Mouse (Mus musculus) kidney, embryonic 14.5 days (tissue): ENCODE results near the gene Frs2. TPM values are rescaled to one million over a fixed set of nuclear protein-coding genes. Genes with fewer than 3 reads are reported as not detected.

Experiments
- ATAC-seq: fragments of 200-750 bp; cut with Nextera tagmentation; 2 replicates; pipeline ENCODE4 v1.8.0; 2017; ENCODE audit warnings: moderate number of reproducible peaks, mild to moderate bottlenecking, moderate TSS enrichment, moderate library complexity; ENCODE audit not compliant: low FRiP score, low TSS enrichment
- H3K27ac ChIP-seq: fragments of 300-500 bp; sonication (generic); 2 replicates; pipeline ENCODE4 v1.5.1; 2014; ENCODE audit warnings: low read depth, mild to moderate bottlenecking, low read length, moderate library complexity, mixed read lengths
- H3K27me3 ChIP-seq: fragments of 300-500 bp; sonication (generic); 2 replicates; pipeline ENCODE4 v1.6.1; 2014; ENCODE audit warnings: mild to moderate bottlenecking, low read length; ENCODE audit not compliant: control insufficient read depth, insufficient read depth
- H3K36me3 ChIP-seq: fragments of 300-500 bp; sonication (generic); 2 replicates; pipeline ENCODE4 v1.6.1; 2014; ENCODE audit warnings: low read length, mixed read lengths; ENCODE audit not compliant: control insufficient read depth, insufficient read depth
- H3K4me1 ChIP-seq: fragments of 300-500 bp; sonication (generic); 2 replicates; pipeline ENCODE4 v1.6.1; 2014; ENCODE audit warnings: low read length, mixed read lengths; ENCODE audit not compliant: control insufficient read depth, insufficient read depth
- H3K4me2 ChIP-seq: fragments of 300-500 bp; sonication (generic); replicated peaks from 2 replicates; pipeline ENCODE4 v1.6.1; 2014; ENCODE audit warnings: low read depth, mild to moderate bottlenecking, low read length
- H3K4me3 ChIP-seq: fragments of 300-500 bp; sonication (generic); 2 replicates; pipeline ENCODE4 v1.5.1; 2014; ENCODE audit warnings: mild to moderate bottlenecking, low read length
- H3K9ac ChIP-seq: fragments of 300-500 bp; sonication (generic); 2 replicates; pipeline ENCODE4 v1.6.1; 2014; ENCODE audit warnings: low read depth, mild to moderate bottlenecking, low read length, moderate library complexity
- H3K9me3 ChIP-seq: fragments of 300-500 bp; sonication (generic); 2 replicates; pipeline ENCODE4 v1.6.1; 2016; ENCODE audit warnings: low read length; ENCODE audit not compliant: control insufficient read depth
- WGBS: fragments of 180-500 bp; shearing (Covaris S2); extraction: QIAGEN DNeasy Blood & Tissue Kit; methylation state at CpG from one replicate; pipeline ENCODE4 v1.1.7; 2014; 5-methylcytosine and 5-hydroxymethylcytosine counted together
- polyA plus RNA-seq: library from polyadenylated mRNA; unstranded; fragments of >200 nt; fragmentation: Nextera tagmentation; extraction: Ambion mirVana; gene quantifications from 2 replicates; pipeline ENCODE4 v1.2.1, GENCODE M21; 2014

The Frs2 gene
- polyA plus RNA-seq, 1 experiment from 2014 or later: 28.0 TPM

- no peak for ATAC-seq
- no peak overlapping the region for H3K4me3 ChIP-seq
- no peaks in the 10 kb centered on the region for H3K9me3 ChIP-seq
- 92% methylated on average over 7 of the region's 7 CpGs for WGBS
- no peak overlapping the region for H3K9ac ChIP-seq
- no peak overlapping the region for H3K27ac ChIP-seq
- no peaks in the 10 kb centered on the region for H3K27me3 ChIP-seq
- no peaks in the 10 kb centered on the region; the same call in none of the 2 replicates for H3K4me1 ChIP-seq
- H3K4me2 ChIP-seq: no peak overlapping the region
- H3K36me3 ChIP-seq: no peaks in the 10 kb centered on the region
Observed at GRCm38 (mm10) chr10:117120051-117120666, 28.2 kb downstream of the Frs2 start.

GRCm38 (mm10) chr10:117119531-117119930 is 28.8 kb downstream of the Frs2 start:
- 72% methylated on average over 11 of the region's 11 CpGs for WGBS
- Histone ChIP-seq H3K27me3 (no peaks in the 10 kb centered on the region), H3K27ac (no peak overlapping the region), H3K4me1 (no peaks in the 10 kb centered on the region; the same call in none of the 2 replicates), H3K36me3 (no peaks in the 10 kb centered on the region), H3K9me3 (no peaks in the 10 kb centered on the region), H3K4me2 (no peak overlapping the region), H3K4me3 (no peak overlapping the region), H3K9ac (no peak overlapping the region)
- ATAC-seq: no peak

GRCm38 (mm10) chr10:117118421-117118831 is 29.9 kb downstream of the Frs2 start:
- H3K9me3 ChIP-seq: no peaks in the 10 kb centered on the region
- ATAC-seq: no peak

GRCm38 (mm10) chr10:117115652-117116051 is 32.7 kb downstream of the Frs2 start:
- H3K27ac ChIP-seq: no peak overlapping the region
- no peaks in the 10 kb centered on the region for H3K9me3 ChIP-seq
- no peak for ATAC-seq
- H3K4me3 ChIP-seq: no peak overlapping the region
- no peaks in the 10 kb centered on the region; the same call in none of the 2 replicates for H3K4me1 ChIP-seq
- WGBS: 74% methylated on average over 3 of the region's 3 CpGs
- no peaks in the 10 kb centered on the region for H3K36me3 ChIP-seq
- no peak overlapping the region for H3K9ac ChIP-seq
- H3K27me3 ChIP-seq: no peaks in the 10 kb centered on the region
- H3K4me2 ChIP-seq: no peak overlapping the region

More at GRCm38 (mm10) chr10:117118421-117118831, 29.9 kb downstream of the Frs2 start:
- Histone ChIP-seq H3K4me1 (no peaks in the 10 kb centered on the region; the same call in none of the 2 replicates), H3K27me3 (no peaks in the 10 kb centered on the region), H3K4me2 (no peak overlapping the region), H3K27ac (no peak overlapping the region), H3K4me3 (no peak overlapping the region), H3K9ac (no peak overlapping the region), H3K36me3 (no peaks in the 10 kb centered on the region)
- WGBS: 67% methylated on average over 7 of the region's 7 CpGs

- no peak for ATAC-seq
- H3K4me2 ChIP-seq: no peak overlapping the region
- H3K4me1 ChIP-seq: no peaks in the 10 kb centered on the region; the same call in 1 of the 2 replicates
- H3K36me3 ChIP-seq: no peaks in the 10 kb centered on the region
- H3K27me3 ChIP-seq: no peaks in the 10 kb centered on the region
- no peak overlapping the region for H3K27ac ChIP-seq
- 42% methylated on average over 2 of the region's 2 CpGs for WGBS
- no peak overlapping the region for H3K9ac ChIP-seq
- no peaks in the 10 kb centered on the region for H3K9me3 ChIP-seq
- H3K4me3 ChIP-seq: no peak overlapping the region
Observed at GRCm38 (mm10) chr10:117112545-117112944, 35.8 kb downstream of the Frs2 start.

- H3K36me3 ChIP-seq: no peaks in the 10 kb centered on the region
- no peak overlapping the region for H3K4me2 ChIP-seq
- no peak overlapping the region for H3K9ac ChIP-seq
- no peaks in the 10 kb centered on the region for H3K27me3 ChIP-seq
- no peak overlapping the region for H3K4me3 ChIP-seq
- H3K27ac ChIP-seq: no peak overlapping the region
- H3K4me1 ChIP-seq: no peaks in the 10 kb centered on the region; the same call in 1 of the 2 replicates
- ATAC-seq: no peak
- no peaks in the 10 kb centered on the region for H3K9me3 ChIP-seq
- WGBS: 77% methylated on average over 7 of the region's 7 CpGs
Observed at GRCm38 (mm10) chr10:117111455-117111854, 36.9 kb downstream of the Frs2 start.

GRCm38 (mm10) chr10:117110271-117110670 is 38.1 kb downstream of the Frs2 start:
- H3K9ac ChIP-seq: no peak overlapping the region
- no peak overlapping the region for H3K27ac ChIP-seq
- no peak overlapping the region for H3K4me3 ChIP-seq
- no peaks in the 10 kb centered on the region; the same call in none of the 2 replicates for H3K4me1 ChIP-seq
- no peaks in the 10 kb centered on the region for H3K27me3 ChIP-seq
- H3K9me3 ChIP-seq: no peaks in the 10 kb centered on the region
- no peak for ATAC-seq
- no peaks in the 10 kb centered on the region for H3K36me3 ChIP-seq
- 56% methylated on average over 3 of the region's 3 CpGs for WGBS
- no peak overlapping the region for H3K4me2 ChIP-seq

GRCm38 (mm10) chr10:117106686-117107085 is 41.6 kb downstream of the Frs2 start:
- Histone ChIP-seq H3K4me2 (no peak overlapping the region), H3K4me1 (no peaks in the 10 kb centered on the region; the same call in 1 of the 2 replicates), H3K27me3 (no peaks in the 10 kb centered on the region), H3K9me3 (no peaks in the 10 kb centered on the region), H3K4me3 (no peak overlapping the region), H3K27ac (no peak overlapping the region), H3K9ac (no peak overlapping the region), H3K36me3 (no peaks in the 10 kb centered on the region)
- 13% methylated on average over 3 of the region's 3 CpGs for WGBS
- ATAC-seq: no peak

GRCm38 (mm10) chr10:117106244-117106643 is 42.1 kb downstream of the Frs2 start:
- 28% methylated on average over 4 of the region's 4 CpGs for WGBS
- Histone ChIP-seq H3K36me3 (no peaks in the 10 kb centered on the region), H3K4me3 (no peak overlapping the region), H3K27me3 (no peaks in the 10 kb centered on the region), H3K27ac (no peak overlapping the region), H3K9me3 (no peaks in the 10 kb centered on the region), H3K4me2 (no peak overlapping the region), H3K9ac (no peak overlapping the region), H3K4me1 (no peaks in the 10 kb centered on the region; the same call in 1 of the 2 replicates)
- no peak for ATAC-seq
